Mouse (Mus musculus) splenic B cell, adult 2 months (primary cell): ENCODE results near the gene Olfr522.

Experiments
- DNase-seq: peaks from one replicate; pipeline ENCODE4 v3.0.0-alpha.2; 2011; ENCODE audit warnings: low read depth, low spot score
- H3K27me3 ChIP-seq: 2 replicates; pipeline ENCODE4 v1.6.1; 2012; ENCODE audit warnings: mild to moderate bottlenecking, low read length, moderate library complexity, mixed read lengths; ENCODE audit not compliant: control insufficient read depth, poor library complexity, insufficient read depth, severe bottlenecking
- H3K36me3 ChIP-seq: 2 replicates; pipeline ENCODE4 v1.6.1; 2012; ENCODE audit warnings: mild to moderate bottlenecking, low read length, moderate library complexity, mixed read lengths; ENCODE audit not compliant: control insufficient read depth, poor library complexity, insufficient read depth, severe bottlenecking

Gene Olfr522

DNA sequence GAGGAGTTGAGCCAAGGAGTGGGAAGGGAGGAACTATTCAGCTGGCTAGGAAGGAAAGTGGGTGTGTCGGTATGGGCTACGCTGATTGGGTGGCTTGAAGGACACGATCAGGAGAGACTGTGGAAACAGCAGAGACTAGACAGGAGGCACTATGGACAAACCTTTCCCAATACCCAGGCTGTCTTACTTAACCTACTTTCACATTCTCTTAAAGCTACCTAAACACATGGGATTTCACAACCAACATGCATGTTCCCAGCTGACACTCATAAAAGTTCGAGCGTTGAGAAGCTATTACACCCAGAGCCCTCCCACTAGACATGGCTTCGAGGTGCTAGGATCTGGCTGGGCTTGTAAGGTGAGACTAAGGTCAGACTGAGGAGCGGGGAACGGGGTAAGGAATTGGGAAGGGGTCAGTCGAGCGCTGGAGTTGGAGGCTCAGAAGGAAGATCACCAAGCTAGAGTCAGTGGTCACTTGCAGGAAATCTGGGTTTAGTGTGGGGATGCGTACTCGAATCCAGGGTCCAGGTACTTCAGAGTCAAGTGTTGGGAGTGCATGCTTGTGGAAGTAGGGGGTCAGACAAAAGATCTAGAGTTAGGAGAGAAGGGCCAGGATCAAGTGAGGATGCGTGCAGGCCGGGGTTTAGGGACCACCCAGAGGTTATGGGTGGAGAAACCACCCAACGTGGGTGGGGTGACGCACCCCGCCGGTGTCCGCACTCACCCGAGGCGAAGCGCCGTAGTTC, 48.8 kb downstream of the Olfr522 start, which contains the start of gene Paox:
Gene Paox (plus strand): TSS at position 217 of the 746 bp plus-strand sequence.
- Histone ChIP-seq H3K36me3 (no peaks in the 10 kb centered on the region), H3K27me3 (no peaks in the 10 kb centered on the region)
- peak; percentile 8 for DNase-seq

DNA sequence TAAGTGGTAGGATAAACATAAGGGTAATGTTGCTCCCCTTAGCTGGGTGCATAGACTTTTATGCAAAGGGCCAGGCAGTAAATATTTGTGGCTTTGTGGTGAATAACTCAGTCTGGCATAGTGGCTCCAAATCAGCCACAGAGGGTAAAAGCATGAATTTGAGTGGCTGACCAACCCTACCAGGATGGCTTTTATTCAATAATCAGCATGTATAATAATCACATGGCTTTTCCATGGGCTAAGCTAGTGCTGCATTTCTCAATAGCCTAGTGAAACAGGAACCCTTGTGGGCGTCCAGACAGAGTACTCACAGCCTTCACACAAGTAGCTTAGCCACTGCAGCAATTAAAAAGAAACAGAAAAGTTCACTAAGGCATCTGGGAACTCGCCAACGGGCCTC, 52.6 kb downstream of the Olfr522 start:
- DNase-seq, result no peak
- H3K36me3 ChIP-seq, result 0 out of 2 replicates have a peak, but pooled peaks cover 4% of the 10 kb centered on the region
- no peaks in the 10 kb centered on the region for H3K27me3 ChIP-seq
